Mouse (Mus musculus) cerebellum, adult 9-10 months (tissue): Measurements from ENCODE around the gene Nit1.
A peak's percentile ranks its signal among the peaks of the same experiment; 100 is the strongest.

Experiments used
- DNase-seq: peaks from one replicate; pipeline ENCODE4 v3.0.0; 2022

Nit1 gene

GRCm38 (mm10) chr1:171345225-171346094 lies at the start of gene Nit1, which contains the start of gene Pfdn2:
Gene Nit1 (minus strand): TSS chr1:171345646.
Gene Pfdn2 (plus strand): TSS chr1:171345670.
- peak; percentile 87 for DNase-seq

GRCm38 (mm10) chr1:171390101-171390500 lies 44.7 kb upstream of the Nit1 start:
- DNase-seq = no peak

- DNase-seq = no peak
Measured at GRCm38 (mm10) chr1:171388376-171389102, 43.1 kb upstream of the Nit1 start, which contains the start of gene Arhgap30. Gene Arhgap30 (plus strand): TSS chr1:171388954.

- no peak for DNase-seq
Measured at GRCm38 (mm10) chr1:171387099-171387498, 41.7 kb upstream of the Nit1 start.

GRCm38 (mm10) chr1:171385171-171385570 lies 39.7 kb upstream of the Nit1 start:
- no peak for DNase-seq

GRCm38 (mm10) chr1:171384361-171384760 lies 38.9 kb upstream of the Nit1 start:
- DNase-seq = no peak

GRCm38 (mm10) chr1:171382096-171382620 lies 36.7 kb upstream of the Nit1 start:
- no peak for DNase-seq

- peak; percentile 93 for DNase-seq
Measured at GRCm38 (mm10) chr1:171379935-171380599, 34.6 kb upstream of the Nit1 start.

- DNase-seq = peak; percentile 74
Measured at GRCm38 (mm10) chr1:171378298-171378697, 32.9 kb upstream of the Nit1 start.

- DNase-seq = no peak
Measured at GRCm38 (mm10) chr1:171375646-171376097, 30.2 kb upstream of the Nit1 start.

GRCm38 (mm10) chr1:171373946-171374345 lies 28.5 kb upstream of the Nit1 start:
- DNase-seq = no peak

GRCm38 (mm10) chr1:171372880-171373279 lies 27.4 kb upstream of the Nit1 start:
- DNase-seq = no peak

- DNase-seq = no peak
Measured at GRCm38 (mm10) chr1:171369845-171370556, 24.6 kb upstream of the Nit1 start, which contains the start of gene Nectin4. Gene Nectin4 (plus strand): TSS chr1:171370099.

GRCm38 (mm10) chr1:171365934-171366333 lies 20.5 kb upstream of the Nit1 start:
- DNase-seq = no peak

GRCm38 (mm10) chr1:171361106-171362103 lies 16.0 kb upstream of the Nit1 start:
- DNase-seq = peak; percentile 89

GRCm38 (mm10) chr1:171360656-171361055 lies 15.2 kb upstream of the Nit1 start, which contains the start of gene Klhdc9:
Gene Klhdc9 (minus strand): TSS chr1:171360798.
- peak; percentile 92 for DNase-seq

- no peak for DNase-seq
Measured at GRCm38 (mm10) chr1:171360253-171360652, 14.8 kb upstream of the Nit1 start.

- peak; percentile 69 for DNase-seq
Measured at GRCm38 (mm10) chr1:171358421-171358820, 13.0 kb upstream of the Nit1 start.

- DNase-seq = no peak
Measured at GRCm38 (mm10) chr1:171356814-171357213, 11.4 kb upstream of the Nit1 start.

GRCm38 (mm10) chr1:171355812-171356340 lies 10.4 kb upstream of the Nit1 start:
- DNase-seq = no peak
